Mouse (Mus musculus) cortical plate, adult 2 months (tissue): Measurements from ENCODE around the gene Rims3.

ENCODE experiments used
- CTCF ChIP-seq: fragments of 200-500 bp; IDR thresholded peaks from 2 replicates; pipeline ENCODE4 v1.5.1; 2011; ENCODE audit warnings: mild to moderate bottlenecking, control low read depth, low read length; ENCODE audit not compliant: insufficient read depth; ENCODE audit errors: extremely low read depth
- POLR2A ChIP-seq: fragments of 200-500 bp; IDR thresholded peaks from 2 replicates; pipeline ENCODE4 v1.6.1; 2011; ENCODE audit warnings: mild to moderate bottlenecking, low read length, control low read depth; ENCODE audit not compliant: insufficient read depth; ENCODE audit errors: extremely low read depth

DNA sequence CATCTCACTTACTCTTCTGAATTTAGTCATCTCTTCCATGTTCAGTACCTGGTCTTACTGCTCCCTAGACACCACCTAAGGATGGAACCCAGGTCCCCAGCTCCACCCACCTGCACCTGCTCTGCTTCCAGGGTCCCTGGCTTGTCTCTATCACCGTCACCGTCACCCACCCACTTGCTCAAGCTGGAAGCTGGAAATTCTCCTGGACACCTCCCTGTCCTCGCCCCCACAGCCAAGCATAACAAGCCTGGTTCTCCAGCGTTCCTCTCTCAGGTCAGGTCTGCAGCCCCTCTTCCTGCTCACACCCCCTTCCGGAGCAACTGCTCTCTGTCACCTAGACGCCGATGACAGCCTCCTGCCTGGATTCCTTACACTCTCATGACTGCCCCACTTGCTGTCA is 5.2 kb downstream of the Rims3 start:
- TF ChIP-seq CTCF = no peak
- no peak for TF ChIP-seq POLR2A
